Mouse (Mus musculus): Measurements from ENCODE around the gene Gtf3c4. TPM values are rescaled to one million over a fixed set of nuclear protein-coding genes. Genes with fewer than 3 reads are reported as not detected.

Gene Gtf3c4
- polyA plus RNA-seq, 1 experiment from 2014 or later = 19.2 TPM

Other genes with a start within 250 kb of the Gtf3c4 start
- 143 and 151 TPM in 2 replicates for gene Gfi1b, start 218.4 kb downstream of the Gtf3c4 start, polyA plus RNA-seq (2014; fragmentation: Nextera tagmentation; extraction: Ambion mirVana)
- gene Tsc1, start 199.1 kb downstream of the Gtf3c4 start, polyA plus RNA-seq (2014; fragmentation: Nextera tagmentation; extraction: Ambion mirVana) = 20.7 and 21.3 TPM in 2 replicates
- gene Spaca9, start 140.6 kb downstream of the Gtf3c4 start, polyA plus RNA-seq (2014; fragmentation: Nextera tagmentation; extraction: Ambion mirVana) = 3.5 and 4.4 TPM in 2 replicates
- 0.38 and 0.69 TPM in 2 replicates for gene Ak8, start 140.2 kb downstream of the Gtf3c4 start, polyA plus RNA-seq (2014; fragmentation: Nextera tagmentation; extraction: Ambion mirVana)
- 15.5 and 16.4 TPM in 2 replicates for gene Ddx31, start within 50 bp of the Gtf3c4 start, polyA plus RNA-seq (2014; fragmentation: Nextera tagmentation; extraction: Ambion mirVana)
- not detected in 2 replicates for gene Barhl1, start 76.3 kb upstream of the Gtf3c4 start, polyA plus RNA-seq (2014; fragmentation: Nextera tagmentation; extraction: Ambion mirVana)
- 0.25 and 0.71 TPM in 2 replicates for gene Cfap77, start 214.7 kb upstream of the Gtf3c4 start, polyA plus RNA-seq (2014; fragmentation: Nextera tagmentation; extraction: Ambion mirVana)
- gene Ttf1, start 219.9 kb upstream of the Gtf3c4 start, polyA plus RNA-seq (2014; fragmentation: Nextera tagmentation; extraction: Ambion mirVana) = 11.0 and 11.1 TPM in 2 replicates

Data from liver, embryonic 11.5 days (tissue).